ENCODE assay signal across 17 mouse cellular contexts in the genomic region with DNA sequence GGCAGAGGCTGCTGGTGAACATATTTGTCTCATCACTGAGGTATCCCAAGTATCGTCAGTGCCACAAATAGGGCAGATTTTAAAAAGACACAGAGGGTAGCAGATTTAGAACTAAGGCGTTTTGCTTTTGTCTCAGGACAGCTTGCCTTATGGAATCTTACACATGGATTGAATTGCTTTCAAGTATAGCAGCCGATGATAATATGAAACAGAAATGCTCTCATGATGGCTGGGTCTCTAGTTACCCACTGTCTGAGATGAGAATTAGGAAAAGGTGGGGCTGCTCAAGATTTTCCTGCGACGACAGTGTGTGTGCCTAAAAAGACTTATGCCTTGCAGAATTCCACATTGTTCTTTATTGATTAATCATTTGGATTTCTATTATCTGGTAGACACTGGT. TPM values are rescaled to one million over a fixed set of nuclear protein-coding genes. Genes with fewer than 3 reads are reported as not detected.
"Had no signal": no experiment of that assay in that cellular context is flagged by ENCODE, and none has a peak within 500 bp of the region (broad histone marks: within the 10 kb centered on the region; RNA-seq: fewer than 3 reads in every experiment).

No protein-coding gene starts in this region.

- DNase-seq: kidney, adult 18-20 months; kidney, postnatal 25 days; layer of hippocampus, adult 9-11 months; layer of hippocampus, postnatal 36 days; lung, adult 2 months; lung, postnatal 36 days; midbrain, embryonic 14.5 days; thymus, postnatal 4 days had no signal

- H3K9ac ChIP-seq: limb, embryonic 13.5 days; liver, embryonic 15.5 days; neural tube, embryonic 12.5 days had no signal

- H3K9me3 ChIP-seq: limb, embryonic 13.5 days; liver, embryonic 15.5 days; midbrain, embryonic 10.5 days; neural tube, embryonic 12.5 days had no signal

- H3K36me3 ChIP-seq: limb, embryonic 13.5 days; liver, embryonic 15.5 days; midbrain, embryonic 10.5 days; neural tube, embryonic 12.5 days had no signal

- H3K4me2 ChIP-seq: limb, embryonic 13.5 days; liver, embryonic 11.5 days; liver, embryonic 15.5 days; neural tube, embryonic 12.5 days had no signal

- H3K4me1 ChIP-seq: neural tube, embryonic 12.5 days had no signal

- H3K4me3 ChIP-seq: limb, embryonic 13.5 days; liver, embryonic 15.5 days; midbrain, embryonic 10.5 days; myocyte; neural tube, embryonic 12.5 days had no signal

- ATAC-seq: lung, postnatal 0 days had no signal

- H3K27ac ChIP-seq: limb, embryonic 13.5 days; liver, embryonic 15.5 days; midbrain, embryonic 10.5 days; neural tube, embryonic 12.5 days; stomach, postnatal 0 days had no signal

- H3K27me3 ChIP-seq: limb, embryonic 13.5 days; liver, embryonic 15.5 days; neural tube, embryonic 12.5 days had no signal

RNA-seq across cellular contexts. Expression of a gene that starts 58.4 kb away (rescaled TPM):
- total RNA-seq: neutrophil, adult 5-6 weeks had no signal
